Mouse (Mus musculus) kidney, postnatal 0 days (tissue): Measurements from ENCODE around the gene Ttc28. TPM values are rescaled to one million over a fixed set of nuclear protein-coding genes. Genes with fewer than 3 reads are reported as not detected.

Experiments used
- ATAC-seq: fragments of 200-750 bp; cut with Nextera tagmentation; replicated peaks from 2 replicates; pipeline ENCODE4 v1.8.0; 2017; ENCODE audit warnings: low read depth, moderate number of reproducible peaks, moderate TSS enrichment, moderate library complexity; ENCODE audit not compliant: low FRiP score
- DNase-seq: peaks from one replicate; pipeline ENCODE4 v3.0.0-alpha.2; 2016; ENCODE audit warnings: low spot score
- H3K27ac ChIP-seq: fragments of 300-500 bp; sonication (generic); 2 replicates; pipeline ENCODE4 v1.5.1; 2014; ENCODE audit warnings: mild to moderate bottlenecking
- H3K27me3 ChIP-seq: fragments of 300-500 bp; sonication (generic); 2 replicates; pipeline ENCODE4 v1.6.1; 2014; ENCODE audit warnings: low read length, mixed read lengths; ENCODE audit not compliant: insufficient read depth
- H3K36me3 ChIP-seq: fragments of 300-500 bp; sonication (generic); 2 replicates; pipeline ENCODE4 v1.6.1; 2014; ENCODE audit warnings: low read length, mixed read lengths; ENCODE audit not compliant: insufficient read depth
- H3K4me1 ChIP-seq: fragments of 300-500 bp; sonication (generic); replicated peaks from 2 replicates; pipeline ENCODE4 v1.6.1; 2014; ENCODE audit warnings: antibody characterized with exemption, low read length, mixed read lengths; ENCODE audit not compliant: insufficient read depth
- H3K4me2 ChIP-seq: fragments of 300-500 bp; sonication (generic); 2 replicates; pipeline ENCODE4 v1.6.1; 2014; ENCODE audit warnings: mild to moderate bottlenecking, low read length, moderate library complexity, mixed read lengths
- H3K4me3 ChIP-seq: fragments of 300-500 bp; sonication (generic); replicated peaks from 2 replicates; pipeline ENCODE4 v1.5.1; 2014; ENCODE audit warnings: low read depth, low read length
- H3K9ac ChIP-seq: fragments of 300-500 bp; sonication (generic); 2 replicates; pipeline ENCODE4 v1.6.1; 2014; ENCODE audit warnings: low read depth, low read length
- H3K9me3 ChIP-seq: fragments of 300-500 bp; sonication (generic); replicated peaks from 2 replicates; pipeline ENCODE4 v1.6.1; 2016; ENCODE audit warnings: low read length, inconsistent platforms, mixed read lengths
- CTCF ChIP-seq: IDR thresholded peaks from 2 replicates; pipeline ENCODE4 v1.5.1; 2016; ENCODE audit warnings: antibody characterized with exemption, low read depth, mild to moderate bottlenecking, moderate library complexity
- WGBS: fragments of 180-500 bp; shearing (Covaris S2); extraction: QIAGEN DNeasy Blood & Tissue Kit; methylation state at CpG from one replicate; pipeline ENCODE4 v1.1.7; 2014; 5-methylcytosine and 5-hydroxymethylcytosine counted together
- polyA plus RNA-seq: library from polyadenylated mRNA; unstranded; fragments of >200 nt; fragmentation: Nextera tagmentation; extraction: Ambion mirVana; gene quantifications from 2 replicates; pipeline ENCODE4 v1.2.1, GENCODE M21; 2015

Gene Ttc28
- polyA plus RNA-seq, 1 experiment from 2014 or later, result 8.1 TPM

GRCm38 (mm10) chr5:111122332-111123049, 242.9 kb downstream of the Ttc28 start:
- TF ChIP-seq CTCF, result no peak
- no peaks in the 10 kb centered on the region for H3K36me3 ChIP-seq
- 72% methylated on average over 9 of the region's 9 CpGs for WGBS
- no peak overlapping the region for H3K4me2 ChIP-seq
- H3K9me3 ChIP-seq, result no peaks in the 10 kb centered on the region
- DNase-seq (no peak), ATAC-seq (no peak)
- no peak overlapping the region for H3K4me3 ChIP-seq
- no peaks in the 10 kb centered on the region for H3K27me3 ChIP-seq
- no peak overlapping the region for H3K9ac ChIP-seq
- no peak overlapping the region for H3K27ac ChIP-seq
- H3K4me1 ChIP-seq, result peaks cover 10% of the 10 kb centered on the region

- H3K27me3 ChIP-seq, result no peaks in the 10 kb centered on the region
- H3K4me2 ChIP-seq, result no peak overlapping the region
- ATAC-seq (no peak), DNase-seq (peak; percentile 41)
- no peak overlapping the region for H3K4me3 ChIP-seq
- no peaks in the 10 kb centered on the region for H3K36me3 ChIP-seq
- WGBS, result 60% methylated on average over 12 of the region's 12 CpGs
- TF ChIP-seq CTCF, result no peak
- H3K9me3 ChIP-seq, result no peaks in the 10 kb centered on the region
- peaks cover 10% of the 10 kb centered on the region for H3K4me1 ChIP-seq
- no peak overlapping the region for H3K9ac ChIP-seq
- H3K27ac ChIP-seq, result no peak overlapping the region
These were observed 243.6 kb downstream of the Ttc28 start for GRCm38 (mm10) chr5:111123050-111123746.

- H3K27me3 ChIP-seq, result no peaks in the 10 kb centered on the region
- 75% methylated on average over 7 of the region's 7 CpGs for WGBS
- H3K9ac ChIP-seq, result no peak overlapping the region
- no peak for DNase-seq
- no peak for ATAC-seq
- H3K9me3 ChIP-seq, result no peaks in the 10 kb centered on the region
- H3K4me3 ChIP-seq, result no peak overlapping the region
- H3K4me2 ChIP-seq, result no peak overlapping the region
- TF ChIP-seq CTCF, result no peak
- no peak overlapping the region for H3K27ac ChIP-seq
- H3K4me1 ChIP-seq, result peaks cover 10% of the 10 kb centered on the region
- no peaks in the 10 kb centered on the region for H3K36me3 ChIP-seq
These were observed 245.1 kb downstream of the Ttc28 start for GRCm38 (mm10) chr5:111124620-111125200.

- peaks cover 4% of the 10 kb centered on the region; the same call in 1 of the 2 replicates for H3K4me1 ChIP-seq
- DNase-seq (no peak), ATAC-seq (no peak)
- WGBS, result 69% methylated on average over 12 of the region's 12 CpGs
- no peaks in the 10 kb centered on the region for H3K9me3 ChIP-seq
- H3K9ac ChIP-seq, result no peak overlapping the region
- H3K4me3 ChIP-seq, result no peak overlapping the region
- no peak overlapping the region for H3K4me2 ChIP-seq
- H3K27me3 ChIP-seq, result no peaks in the 10 kb centered on the region
- no peak for TF ChIP-seq CTCF
- no peaks in the 10 kb centered on the region for H3K36me3 ChIP-seq
- H3K27ac ChIP-seq, result no peak overlapping the region
These were observed 246.1 kb downstream of the Ttc28 start for GRCm38 (mm10) chr5:111125746-111126145.

GRCm38 (mm10) chr5:111127786-111128185, 248.2 kb downstream of the Ttc28 start:
- Histone ChIP-seq H3K4me1 (no peaks in the 10 kb centered on the region), H3K4me2 (no peak overlapping the region), H3K4me3 (no peak overlapping the region), H3K9me3 (no peaks in the 10 kb centered on the region), H3K27ac (no peak overlapping the region), H3K27me3 (no peaks in the 10 kb centered on the region), H3K9ac (no peak overlapping the region), H3K36me3 (no peaks in the 10 kb centered on the region)
- no peak for ATAC-seq
- TF ChIP-seq CTCF, result no peak
- DNase-seq, result no peak
- WGBS, result 77% methylated on average over 5 of the region's 5 CpGs

- no peaks in the 10 kb centered on the region for H3K27me3 ChIP-seq
- no peaks in the 10 kb centered on the region for H3K4me1 ChIP-seq
- ATAC-seq (no peak), DNase-seq (no peak)
- no peaks in the 10 kb centered on the region for H3K9me3 ChIP-seq
- H3K27ac ChIP-seq, result no peak overlapping the region
- no peak overlapping the region for H3K4me2 ChIP-seq
- H3K36me3 ChIP-seq, result no peaks in the 10 kb centered on the region
- H3K9ac ChIP-seq, result no peak overlapping the region
- no peak for TF ChIP-seq CTCF
- 70% methylated on average over 8 of the region's 8 CpGs for WGBS
- no peak overlapping the region for H3K4me3 ChIP-seq
These were observed 250.5 kb downstream of the Ttc28 start for GRCm38 (mm10) chr5:111130121-111130520.
